Mouse (Mus musculus): ENCODE measurements at regions not wholly inside any gene's neighbourhood (a gene's known extent, or its start where the extent isn't known, plus 50 kb on each side); places are given as distances from the start of the nearest gene placed in this dataset.

DNA sequence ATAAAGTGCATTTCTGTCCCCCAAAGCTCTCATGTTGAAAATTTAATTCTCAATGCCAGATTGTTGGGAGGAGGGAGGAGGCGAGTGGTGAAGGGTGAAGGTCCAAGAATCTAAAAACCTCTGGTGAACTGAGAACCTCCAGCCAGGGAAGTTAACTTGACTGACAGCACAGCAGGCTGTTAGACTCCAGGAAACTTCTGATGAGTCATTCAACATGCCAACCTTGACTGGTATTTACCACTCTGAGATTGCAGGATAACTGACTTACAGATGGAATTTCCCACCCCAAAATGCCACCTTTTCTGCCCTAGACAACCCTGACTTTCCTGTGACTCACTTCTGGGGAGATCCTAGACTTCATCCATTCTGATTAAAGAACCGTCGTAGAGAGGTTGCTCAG lies 58.6 kb upstream of the Prdm8 start:
- ATAC-seq (no peak), DNase-seq (ENCODE audit: low spot score) (no peak)
- H3K4me2 ChIP-seq (ENCODE audit: low read length): no peak overlapping the region
- no peak overlapping the region for H3K9ac ChIP-seq (ENCODE audit: low read length)
- H3K36me3 ChIP-seq (ENCODE audit: control insufficient read depth, insufficient read depth, low read length): no peaks in the 10 kb centered on the region
- H3K4me3 ChIP-seq (ENCODE audit: low read depth, low read length): no peak overlapping the region
- 95% methylated on average over 3 of the region's 3 CpGs for WGBS
- H3K27ac ChIP-seq (ENCODE audit: low read depth, low read length): no peak overlapping the region
- no peaks in the 10 kb centered on the region for H3K27me3 ChIP-seq (replicated peaks; ENCODE audit: control insufficient read depth, insufficient read depth, low read length)
- no peaks in the 10 kb centered on the region for H3K4me1 ChIP-seq (ENCODE audit: control insufficient read depth, insufficient read depth, low read length)
- H3K9me3 ChIP-seq (replicated peaks; ENCODE audit: control insufficient read depth, low read length): no peaks in the 10 kb centered on the region

DNA sequence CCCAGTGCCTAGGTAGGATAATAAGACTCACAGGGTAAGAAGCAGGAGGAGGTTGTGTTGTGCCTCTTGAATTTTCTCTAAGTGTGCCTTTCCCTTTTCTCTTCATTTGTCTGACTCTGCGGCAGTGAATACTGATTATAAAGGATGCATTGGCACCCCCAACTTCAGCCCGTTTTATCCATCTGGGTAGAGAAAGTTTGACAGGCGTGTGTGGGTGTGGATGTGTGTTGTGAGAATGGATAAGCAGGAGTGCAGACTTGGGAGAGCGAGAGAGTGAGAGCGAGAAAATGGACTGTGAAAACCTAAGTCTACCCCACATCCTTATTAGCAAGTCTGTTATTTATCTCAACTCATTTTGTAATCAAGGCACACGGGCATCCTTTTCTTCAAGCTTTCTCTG lies 60.7 kb upstream of the Prdm8 start:
- Histone ChIP-seq H3K4me3 (ENCODE audit: low read depth, low read length) (no peak overlapping the region), H3K4me1 (ENCODE audit: control insufficient read depth, insufficient read depth, low read length) (no peaks in the 10 kb centered on the region), H3K9me3 (replicated peaks; ENCODE audit: control insufficient read depth, low read length) (no peaks in the 10 kb centered on the region), H3K9ac (ENCODE audit: low read length) (no peak overlapping the region), H3K4me2 (ENCODE audit: low read length) (no peak overlapping the region), H3K27ac (ENCODE audit: low read depth, low read length) (no peak overlapping the region), H3K36me3 (ENCODE audit: control insufficient read depth, insufficient read depth, low read length) (no peaks in the 10 kb centered on the region), H3K27me3 (replicated peaks; ENCODE audit: control insufficient read depth, insufficient read depth, low read length) (no peaks in the 10 kb centered on the region)
- DNase-seq (ENCODE audit: low spot score): no peak
- WGBS: 66% methylated on average over 6 of the region's 6 CpGs
- no peak for ATAC-seq

DNA sequence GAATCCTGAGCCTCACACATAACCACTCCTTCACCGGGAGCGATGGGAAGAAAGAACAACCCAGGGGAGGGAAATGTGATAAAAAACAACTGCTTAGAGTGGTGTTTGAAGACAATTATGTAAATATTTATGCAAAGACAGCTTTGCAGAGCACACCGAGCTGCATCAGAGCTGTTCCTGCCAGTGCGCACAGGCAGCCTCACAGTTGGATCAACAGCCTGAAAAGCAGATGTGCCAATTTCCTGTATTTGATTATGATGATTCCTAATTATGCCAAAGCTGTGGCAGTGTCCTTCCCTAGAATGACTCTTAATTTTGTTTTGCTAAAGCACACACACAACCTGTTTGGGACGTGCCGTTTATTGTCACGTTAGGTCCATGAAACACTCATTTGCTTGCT lies 52.6 kb upstream of the Antxr2 start:
- Histone ChIP-seq H3K27me3 (replicated peaks; ENCODE audit: control insufficient read depth, insufficient read depth, low read length) (no peaks in the 10 kb centered on the region), H3K9ac (ENCODE audit: low read length) (no peak overlapping the region), H3K27ac (ENCODE audit: low read depth, low read length) (no peak overlapping the region), H3K4me3 (ENCODE audit: low read depth, low read length) (no peak overlapping the region), H3K4me1 (ENCODE audit: control insufficient read depth, insufficient read depth, low read length) (no peaks in the 10 kb centered on the region), H3K4me2 (ENCODE audit: low read length) (no peak overlapping the region), H3K9me3 (replicated peaks; ENCODE audit: control insufficient read depth, low read length) (no peaks in the 10 kb centered on the region), H3K36me3 (ENCODE audit: control insufficient read depth, insufficient read depth, low read length) (no peaks in the 10 kb centered on the region)
- ATAC-seq (peak; percentile 58; the same call in 1 of the 2 replicates), DNase-seq (ENCODE audit: low spot score) (peak; percentile 59)
- WGBS: 50% methylated on average over 7 of the region's 7 CpGs

DNA sequence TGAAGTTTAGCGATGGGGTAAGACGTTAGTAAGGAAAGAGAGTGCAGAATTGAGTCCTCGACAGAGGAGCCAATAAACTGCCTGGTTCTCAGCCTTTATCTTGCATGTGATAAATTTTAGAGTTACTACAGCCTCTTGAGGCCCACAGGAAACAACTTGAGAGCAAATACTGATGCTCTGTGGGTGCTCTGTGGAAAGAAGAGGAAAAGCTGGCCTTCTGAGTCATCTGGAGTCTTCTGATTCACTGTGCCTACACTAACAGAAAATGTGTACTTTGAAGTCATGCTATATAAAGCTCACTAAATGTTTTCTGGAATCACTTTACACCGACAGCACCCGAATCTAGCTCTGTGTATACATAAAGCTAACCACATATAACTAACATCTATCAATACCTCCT lies 50.4 kb upstream of the Antxr2 start:
- WGBS: 93% methylated on average over 5 of the region's 5 CpGs
- H3K9ac ChIP-seq (ENCODE audit: low read length): no peak overlapping the region
- no peak overlapping the region for H3K27ac ChIP-seq (ENCODE audit: low read depth, low read length)
- DNase-seq (ENCODE audit: low spot score) (no peak), ATAC-seq (no peak)
- no peak overlapping the region for H3K4me3 ChIP-seq (ENCODE audit: low read depth, low read length)
- no peaks in the 10 kb centered on the region for H3K27me3 ChIP-seq (replicated peaks; ENCODE audit: control insufficient read depth, insufficient read depth, low read length)
- H3K36me3 ChIP-seq (ENCODE audit: control insufficient read depth, insufficient read depth, low read length): no peaks in the 10 kb centered on the region
- no peaks in the 10 kb centered on the region for H3K9me3 ChIP-seq (replicated peaks; ENCODE audit: control insufficient read depth, low read length)
- H3K4me1 ChIP-seq (ENCODE audit: control insufficient read depth, insufficient read depth, low read length): no peaks in the 10 kb centered on the region
- no peak overlapping the region for H3K4me2 ChIP-seq (ENCODE audit: low read length)
